28 mouse cellular contexts compared by ENCODE assay signal in the genomic region with DNA sequence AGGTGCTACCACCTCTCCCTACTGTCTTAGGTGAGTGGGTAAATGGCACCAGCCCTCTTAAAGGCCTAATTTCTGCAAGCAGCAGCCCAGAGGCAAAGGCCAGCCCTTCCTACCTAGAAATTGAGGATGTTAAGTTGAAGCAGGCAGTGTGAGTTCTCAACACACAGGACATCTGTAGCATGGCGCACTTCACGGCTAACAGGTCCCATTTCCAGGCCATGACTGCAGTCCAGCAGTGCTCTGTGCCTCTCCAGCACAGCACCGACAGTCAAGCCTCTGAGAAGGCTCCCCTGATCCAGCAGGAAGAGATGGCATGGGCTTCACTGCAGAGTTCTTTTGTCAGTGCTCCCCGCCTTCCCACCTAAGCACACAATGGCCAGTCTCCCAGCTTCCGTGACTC. TPM values are rescaled to one million over a fixed set of nuclear protein-coding genes. Genes with fewer than 3 reads are reported as not detected.
DNase-seq lines count a peak whose midpoint lies in the region; ATAC-seq and TF ChIP-seq lines count a peak whose summit lies in the region.
"Had no signal": no experiment of that assay in that cellular context is flagged by ENCODE, and none has a peak within 500 bp of the region (broad histone marks: within the 10 kb centered on the region; RNA-seq: fewer than 3 reads in every experiment).

No protein-coding gene starts in this region.

- ATAC-seq in hindbrain, embryonic 11.5 days (ENCODE audit: low FRiP score): no peak
- no peak for ATAC-seq in midbrain, embryonic 13.5 days
- ATAC-seq: forebrain, embryonic 15.5 days; Patski had no signal

- H3K27me3 ChIP-seq in hindbrain, embryonic 10.5 days (ENCODE audit: insufficient read depth, poor library complexity, severe bottlenecking): no peaks in the 10 kb centered on the region
- no peaks in the 10 kb centered on the region for H3K27me3 ChIP-seq in hindbrain, embryonic 11.5 days (ENCODE audit: control insufficient read depth, insufficient read depth, low read length)
- no peaks in the 10 kb centered on the region for H3K27me3 ChIP-seq in midbrain, embryonic 13.5 days
- no peaks in the 10 kb centered on the region for H3K27me3 ChIP-seq in midbrain, embryonic 10.5 days (ENCODE audit: low read depth, poor library complexity, severe bottlenecking)
- H3K27me3 ChIP-seq: embryonic facial prominence, embryonic 13.5 days; forebrain, embryonic 12.5 days; forebrain, embryonic 15.5 days; heart, embryonic 13.5 days; Patski had no signal

- peaks cover 97% of the 10 kb centered on the region for H3K36me3 ChIP-seq in hindbrain, embryonic 10.5 days
- peaks cover 17% of the 10 kb centered on the region; the same call in 1 of the 2 replicates for H3K36me3 ChIP-seq in hindbrain, embryonic 11.5 days (ENCODE audit: control insufficient read depth, insufficient read depth, low read length)
- H3K36me3 ChIP-seq in midbrain, embryonic 13.5 days: peaks cover 86% of the 10 kb centered on the region
- peaks cover 95% of the 10 kb centered on the region for H3K36me3 ChIP-seq in midbrain, embryonic 10.5 days

- 72% methylated on average over 5 of the region's 5 CpGs for WGBS in hindbrain, embryonic 10.5 days
- 72% methylated on average over 5 of the region's 5 CpGs for WGBS in hindbrain, embryonic 11.5 days
- WGBS in midbrain, embryonic 13.5 days: 55% methylated on average over 5 of the region's 5 CpGs
- 72% methylated on average over 5 of the region's 5 CpGs for WGBS in midbrain, embryonic 10.5 days

- H3K9me3 ChIP-seq in hindbrain, embryonic 10.5 days: no peaks in the 10 kb centered on the region
- no peaks in the 10 kb centered on the region for H3K9me3 ChIP-seq in hindbrain, embryonic 11.5 days (ENCODE audit: control insufficient read depth, low read length)
- no peaks in the 10 kb centered on the region for H3K9me3 ChIP-seq in midbrain, embryonic 13.5 days
- H3K9me3 ChIP-seq in midbrain, embryonic 10.5 days (replicated peaks): no peaks in the 10 kb centered on the region
- H3K9me3 ChIP-seq: embryonic facial prominence, embryonic 10.5 days; embryonic facial prominence, embryonic 13.5 days; forebrain, embryonic 12.5 days; forebrain, embryonic 15.5 days; G1E; heart, embryonic 10.5 days; heart, embryonic 13.5 days had no signal

- no peak overlapping the region for H3K4me3 ChIP-seq in hindbrain, embryonic 10.5 days
- no peak overlapping the region for H3K4me3 ChIP-seq in hindbrain, embryonic 11.5 days (ENCODE audit: low read depth, low read length)
- no peak overlapping the region for H3K4me3 ChIP-seq in midbrain, embryonic 13.5 days (replicated peaks)
- no peak overlapping the region for H3K4me3 ChIP-seq in midbrain, embryonic 10.5 days
- H3K4me3 ChIP-seq: embryonic facial prominence, embryonic 10.5 days; embryonic facial prominence, embryonic 13.5 days; erythroblast, embryonic 14.5 days; forebrain, embryonic 12.5 days; forebrain, embryonic 15.5 days; heart, adult 2 months; heart, embryonic 10.5 days; heart, embryonic 13.5 days had no signal

- H3K4me1 ChIP-seq in hindbrain, embryonic 10.5 days (replicated peaks): peaks cover 15% of the 10 kb centered on the region; the same call in 1 of the 2 replicates
- no peaks in the 10 kb centered on the region for H3K4me1 ChIP-seq in hindbrain, embryonic 11.5 days (replicated peaks; ENCODE audit: control insufficient read depth, insufficient read depth, low read length)
- no peaks in the 10 kb centered on the region; the same call in 1 of the 2 replicates for H3K4me1 ChIP-seq in midbrain, embryonic 13.5 days (replicated peaks)
- H3K4me1 ChIP-seq in midbrain, embryonic 10.5 days: peaks cover 10% of the 10 kb centered on the region
- H3K4me1 ChIP-seq: embryonic facial prominence, embryonic 10.5 days; embryonic facial prominence, embryonic 13.5 days; forebrain, embryonic 12.5 days; forebrain, embryonic 15.5 days; heart, embryonic 10.5 days; heart, embryonic 13.5 days had no signal

- TF ChIP-seq POLR2A in brain, embryonic 14.5 days (IDR thresholded peaks at IDR 0.05; ENCODE audit: borderline replicate concordance, extremely low read depth, insufficient read depth, insufficient read length, poor library complexity, severe bottlenecking): no peak

- no peak for DNase-seq in hindbrain, embryonic 10.5 days (ENCODE audit: low spot score)
- no peak for DNase-seq in hindbrain, embryonic 11.5 days (ENCODE audit: low spot score)
- DNase-seq in midbrain, embryonic 10.5 days (ENCODE audit: low spot score): no peak
- DNase-seq in brain, embryonic 14.5 days (ENCODE audit: low read depth): peak; percentile 8
- no peak for DNase-seq in urinary bladder, postnatal 14 days (ENCODE audit: low spot score)
- DNase-seq: adrenal gland, postnatal 10 days; adrenal gland, postnatal 36 days; cerebellum, adult 11-12 months; cerebellum, adult 8-10 months; cerebellum, postnatal 10 days; cerebellum, postnatal 36 days; embryo, embryonic 11 days; gastrocnemius, postnatal 10 days; gastrocnemius, postnatal 36 days; heart, adult 2 months; heart, postnatal 14 days; heart, postnatal 4 days had no signal

- H3K4me2 ChIP-seq in hindbrain, embryonic 11.5 days (replicated peaks; ENCODE audit: low read depth, low read length): no peak overlapping the region
- no peak overlapping the region for H3K4me2 ChIP-seq in midbrain, embryonic 13.5 days (replicated peaks)
- H3K4me2 ChIP-seq: embryonic facial prominence, embryonic 13.5 days; forebrain, embryonic 12.5 days; forebrain, embryonic 15.5 days; heart, embryonic 13.5 days; hindbrain, embryonic 14.5 days had no signal

- H3K27ac ChIP-seq in hindbrain, embryonic 10.5 days: peak overlapping the region; percentile 56; the same call in 1 of the 2 replicates
- H3K27ac ChIP-seq in hindbrain, embryonic 11.5 days (ENCODE audit: low read depth, low read length): no peak overlapping the region
- peak overlapping the region; percentile 32; the same call in 1 of the 2 replicates for H3K27ac ChIP-seq in midbrain, embryonic 13.5 days
- H3K27ac ChIP-seq in midbrain, embryonic 10.5 days (replicated peaks): no peak overlapping the region
- H3K27ac ChIP-seq: embryonic facial prominence, embryonic 10.5 days; embryonic facial prominence, embryonic 13.5 days; forebrain, embryonic 12.5 days; forebrain, embryonic 15.5 days; heart, adult 2 months; heart, embryonic 10.5 days; heart, embryonic 13.5 days had no signal

- no peak for TF ChIP-seq CTCF in brain, embryonic 14.5 days (IDR thresholded peaks at IDR 0.05; ENCODE audit: borderline replicate concordance, extremely low read depth, insufficient read depth, insufficient read length)

- H3K9ac ChIP-seq in hindbrain, embryonic 11.5 days (ENCODE audit: low read depth, low read length): no peak overlapping the region
- H3K9ac ChIP-seq in midbrain, embryonic 13.5 days (replicated peaks): no peak overlapping the region
- H3K9ac ChIP-seq: embryonic facial prominence, embryonic 13.5 days; forebrain, embryonic 15.5 days; heart, embryonic 13.5 days; hindbrain, embryonic 14.5 days had no signal

RNA-seq across cellular contexts. Expression of a gene that starts 12.8 kb away (rescaled TPM):
- polyA plus RNA-seq in hindbrain, embryonic 10.5 days (2016; fragmentation: Nextera tagmentation; extraction: Ambion mirVana): 65.7 and 71.8 TPM in 2 replicates
- 27.9 and 35.2 TPM in 2 replicates for polyA plus RNA-seq in hindbrain, embryonic 11.5 days (2014; fragmentation: Nextera tagmentation; extraction: Ambion mirVana)
- 67.8 and 69.0 TPM in 2 replicates for polyA plus RNA-seq in midbrain, embryonic 13.5 days (2015; fragmentation: Nextera tagmentation; extraction: Ambion mirVana)
- 71.9 and 78.0 TPM in 2 replicates for polyA plus RNA-seq in midbrain, embryonic 10.5 days (2016; fragmentation: Nextera tagmentation; extraction: Ambion mirVana)
- 89.1 and 102 TPM in 2 replicates for polyA plus RNA-seq in brain, embryonic 14.5 days (2012; rRNA removed)

RNA-seq across cellular contexts. Expression of a gene that starts 28.1 kb away (rescaled TPM):
- 158 and 198 TPM in 2 replicates for polyA plus RNA-seq in hindbrain, embryonic 10.5 days (2016; fragmentation: Nextera tagmentation; extraction: Ambion mirVana)
- polyA plus RNA-seq in hindbrain, embryonic 11.5 days (2014; fragmentation: Nextera tagmentation; extraction: Ambion mirVana): 147 and 158 TPM in 2 replicates
- 130 and 137 TPM in 2 replicates for polyA plus RNA-seq in midbrain, embryonic 13.5 days (2015; fragmentation: Nextera tagmentation; extraction: Ambion mirVana)
- 193 and 198 TPM in 2 replicates for polyA plus RNA-seq in midbrain, embryonic 10.5 days (2016; fragmentation: Nextera tagmentation; extraction: Ambion mirVana)
- 79.2 and 79.7 TPM in 2 replicates for polyA plus RNA-seq in brain, embryonic 14.5 days (2012; rRNA removed)

RNA-seq across cellular contexts. Expression of a gene that starts 32.7 kb away (rescaled TPM):
- polyA plus RNA-seq in hindbrain, embryonic 10.5 days (2016; fragmentation: Nextera tagmentation; extraction: Ambion mirVana): 42.9 and 44.2 TPM in 2 replicates
- 49.6 and 62.8 TPM in 2 replicates for polyA plus RNA-seq in hindbrain, embryonic 11.5 days (2014; fragmentation: Nextera tagmentation; extraction: Ambion mirVana)
- 14.8 and 19.7 TPM in 2 replicates for polyA plus RNA-seq in midbrain, embryonic 13.5 days (2015; fragmentation: Nextera tagmentation; extraction: Ambion mirVana)
- polyA plus RNA-seq in midbrain, embryonic 10.5 days (2016; fragmentation: Nextera tagmentation; extraction: Ambion mirVana): 44.9 and 46.1 TPM in 2 replicates
- 9.3 and 15.8 TPM in 2 replicates for polyA plus RNA-seq in brain, embryonic 14.5 days (2012; rRNA removed)

RNA-seq across cellular contexts. Expression of a gene that starts 39.6 kb away (rescaled TPM):
- 28.0 and 30.4 TPM in 2 replicates for polyA plus RNA-seq in hindbrain, embryonic 10.5 days (2016; fragmentation: Nextera tagmentation; extraction: Ambion mirVana)
- 13.8 and 14.4 TPM in 2 replicates for polyA plus RNA-seq in hindbrain, embryonic 11.5 days (2014; fragmentation: Nextera tagmentation; extraction: Ambion mirVana)
- 45.6 and 47.4 TPM in 2 replicates for polyA plus RNA-seq in midbrain, embryonic 13.5 days (2015; fragmentation: Nextera tagmentation; extraction: Ambion mirVana)
- 27.6 and 33.0 TPM in 2 replicates for polyA plus RNA-seq in midbrain, embryonic 10.5 days (2016; fragmentation: Nextera tagmentation; extraction: Ambion mirVana)
- polyA plus RNA-seq in brain, embryonic 14.5 days (2012; rRNA removed): 54.8 and 60.8 TPM in 2 replicates

Comparison
In these comparisons a context has a peak if more than half of its experiments do, and no peak if none do; other contexts are left out.
1. H3K27ac ChIP-seq: peak in hindbrain, embryonic 10.5 days (single experiment) and midbrain, embryonic 13.5 days (single experiment); none in hindbrain, embryonic 11.5 days (single experiment) and midbrain, embryonic 10.5 days (single experiment).